Mouse (Mus musculus) adrenal gland, postnatal 4 days (tissue): ENCODE results near the gene Atp8b4. TPM values are rescaled to one million over a fixed set of nuclear protein-coding genes. Genes with fewer than 3 reads are reported as not detected.
A peak's percentile ranks its signal among the peaks of the same experiment; 100 is the strongest.
"Not testable (repeated sequence)": the region's sequence is repeated elsewhere in the genome, so short reads cannot be mapped to it uniquely, and the experiment has no call there.

Source experiments
- DNase-seq, 2 experiments: peaks; one replicate each; pipeline ENCODE4 v3.0.0; 2021 to 2022; ENCODE audit warnings: low spot score in 2 of 2, mixed read lengths in 2 of 2
- long read RNA-seq, 2 experiments: library from polyadenylated mRNA; stranded (forward); transcript quantifications; one replicate each; pipeline ENCODE4 v2.0.0; 2021
- total RNA-seq, 2 experiments: library from RNA; stranded (reverse); gene quantifications; 2 replicates each; pipeline ENCODE4 v1.2.3; 2021

Atp8b4 gene
- total RNA-seq = 1 to 10 TPM in 1 of 2 experiments, under 1 TPM in 1; 0.95 to 1.3 TPM
- long read RNA-seq, experiment 1 = 0 reads
- long read RNA-seq, experiment 2 = 0 reads

- DNase-seq = no peak
These were observed at the start of gene Atp8b4 for GRCm38 (mm10) chr2:126500521-126500920. Atp8b4 (minus strand) TSS chr2:126500674.

DNA sequence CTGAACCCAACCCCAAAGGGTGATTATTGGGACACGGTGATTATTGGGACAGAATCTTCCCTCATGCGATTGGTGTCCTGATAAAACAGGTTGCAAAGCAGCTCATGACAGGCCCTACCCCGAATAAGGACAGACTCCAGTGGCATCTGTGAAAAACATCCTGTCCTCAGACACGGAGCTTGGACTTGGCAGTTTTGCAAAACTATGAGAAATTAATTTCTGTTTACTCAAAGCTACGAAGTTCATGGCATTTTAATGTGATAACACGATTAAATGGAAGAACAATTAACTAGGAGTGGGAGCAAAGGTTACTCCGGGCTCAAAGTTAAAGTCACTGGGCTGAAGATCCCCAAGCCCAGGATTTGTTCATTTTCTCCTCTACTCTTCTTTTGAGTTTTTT, 49.2 kb upstream of the Atp8b4 start:
- no peak for DNase-seq

- DNase-seq = no peak
These were observed 45.9 kb upstream of the Atp8b4 start for GRCm38 (mm10) chr2:126546392-126546791.

DNA sequence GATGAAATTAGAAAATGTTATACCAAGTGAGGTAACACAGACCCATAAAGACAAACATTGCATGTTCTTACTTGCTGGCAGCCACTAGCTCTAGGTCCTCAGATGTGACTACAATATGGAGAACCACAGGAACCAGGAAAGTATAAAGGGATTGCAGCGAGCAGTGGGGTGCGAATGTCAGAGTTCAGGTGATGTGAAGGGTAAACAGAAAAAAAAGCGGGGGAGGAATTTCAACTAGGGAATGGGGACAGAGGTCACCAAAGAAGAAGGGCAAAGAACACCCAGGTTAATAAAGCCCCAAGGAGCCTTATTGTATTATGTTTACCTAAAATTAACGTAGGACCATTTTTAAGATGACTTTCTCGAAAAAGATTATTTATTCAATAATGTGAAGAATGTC, 44.8 kb upstream of the Atp8b4 start:
- no peak for DNase-seq

GRCm38 (mm10) chr2:126542211-126542610, 41.7 kb upstream of the Atp8b4 start:
- no peak for DNase-seq

- DNase-seq = no peak
These were observed 40.0 kb upstream of the Atp8b4 start for GRCm38 (mm10) chr2:126540390-126540925.

GRCm38 (mm10) chr2:126537654-126538053, 37.2 kb upstream of the Atp8b4 start:
- no peak for DNase-seq

DNA sequence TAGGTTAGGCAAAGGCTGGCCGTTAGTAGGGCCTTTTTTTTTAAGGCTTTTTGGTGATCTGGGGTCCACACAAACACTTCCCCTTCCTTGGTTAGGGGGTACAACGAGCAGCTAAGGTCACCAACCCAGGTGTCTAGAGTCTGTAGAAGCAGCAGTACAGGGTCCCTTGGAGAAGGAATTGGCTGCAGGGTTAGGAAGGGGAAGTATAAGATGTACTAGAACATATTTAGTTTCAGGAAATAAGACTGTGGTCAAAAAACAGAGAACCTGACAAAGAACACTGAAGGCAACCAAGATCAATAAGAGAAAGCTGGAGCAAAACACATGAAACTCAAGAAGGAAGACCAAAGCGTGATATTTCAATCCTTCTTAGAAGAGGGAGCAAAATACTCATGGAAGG, 30.1 kb upstream of the Atp8b4 start:
- no peak for DNase-seq

- no peak for DNase-seq
These were observed 27.0 kb upstream of the Atp8b4 start for GRCm38 (mm10) chr2:126527461-126527860.

DNA sequence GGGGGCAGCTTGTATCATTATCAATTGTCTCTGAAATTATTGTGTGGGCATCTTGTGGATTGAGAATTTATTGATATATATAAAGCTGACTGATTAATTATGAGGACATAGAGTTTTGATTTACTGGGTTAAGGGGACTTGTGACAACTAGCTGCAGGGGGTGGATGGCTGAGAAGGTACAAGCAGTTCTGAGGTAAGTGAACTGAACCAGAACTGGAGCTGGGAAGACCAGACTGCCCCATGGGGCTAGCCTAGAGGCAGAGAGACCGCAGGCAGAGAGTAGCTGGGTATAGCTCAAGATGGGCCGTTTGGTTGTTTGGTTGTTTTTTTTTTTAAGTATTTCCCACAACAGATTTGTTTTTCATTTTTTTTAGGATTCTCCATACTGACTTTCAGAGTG, 23.8 kb upstream of the Atp8b4 start:
- no peak for DNase-seq

GRCm38 (mm10) chr2:126523101-126523745, 22.7 kb upstream of the Atp8b4 start:
- not testable (repeated sequence) for DNase-seq

DNA sequence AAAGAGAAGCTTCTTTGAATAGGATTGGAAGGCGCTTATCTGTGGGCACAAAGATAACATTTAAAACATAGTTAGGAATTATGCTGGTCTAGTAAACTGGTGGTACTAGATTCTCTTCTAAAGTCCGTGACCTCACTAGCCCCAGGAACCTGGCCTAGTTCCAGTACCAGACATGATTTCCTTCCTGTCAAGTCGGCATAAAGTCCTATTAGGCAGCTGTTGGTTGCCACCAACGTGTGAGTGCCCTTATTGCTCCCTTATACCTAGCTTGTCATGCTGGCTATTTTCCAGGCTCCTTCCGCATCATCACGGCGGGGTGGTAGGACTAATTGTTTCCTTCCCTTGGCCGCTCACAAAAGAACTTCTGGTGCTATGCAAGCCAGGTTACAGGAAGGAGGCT, 21.6 kb upstream of the Atp8b4 start:
- no peak for DNase-seq

DNA sequence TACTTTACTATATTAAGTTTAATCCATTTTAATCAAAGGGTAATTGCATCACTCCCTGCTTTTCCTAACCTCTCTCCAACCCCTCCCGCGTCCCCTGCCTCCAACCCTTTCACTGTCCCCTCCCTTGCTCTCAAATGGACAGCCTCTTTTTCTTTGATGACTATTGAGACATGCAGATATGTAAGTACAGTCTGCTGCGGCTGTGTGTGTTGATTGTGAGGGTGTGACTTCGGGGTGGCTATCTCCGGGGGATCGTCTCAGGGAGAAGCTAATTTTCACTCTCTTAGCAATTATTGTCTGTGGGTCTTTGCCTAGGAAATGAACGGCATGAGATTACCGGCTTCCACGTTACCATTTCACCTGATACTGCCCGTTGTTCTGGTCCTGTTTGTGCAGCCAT, 21.0 kb upstream of the Atp8b4 start:
- DNase-seq = no peak

- DNase-seq = no peak
These were observed 20.4 kb upstream of the Atp8b4 start for GRCm38 (mm10) chr2:126520828-126521227.

GRCm38 (mm10) chr2:126519872-126520581, 19.6 kb upstream of the Atp8b4 start:
- peak; percentile 13 to 46 for DNase-seq

GRCm38 (mm10) chr2:126515069-126515826, 14.8 kb upstream of the Atp8b4 start:
- DNase-seq = no peak

DNA sequence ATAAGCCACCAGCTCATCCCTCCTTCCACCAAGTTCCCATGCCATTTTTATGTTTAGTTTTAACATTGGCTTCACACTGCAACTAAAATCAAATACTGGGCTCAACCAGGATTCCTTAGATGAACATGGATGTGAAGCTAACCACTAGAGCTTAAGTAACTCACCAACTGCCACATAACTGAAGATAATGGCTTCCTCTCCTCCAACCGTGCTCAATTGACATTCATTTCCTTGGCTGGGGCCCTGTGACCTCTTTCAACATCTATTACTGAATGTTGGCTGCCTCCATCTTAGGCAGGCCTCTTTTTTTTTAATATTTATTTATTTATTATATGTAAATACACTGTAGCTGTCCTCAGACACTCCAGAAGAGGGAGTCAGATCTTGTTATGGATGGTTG, 7.8 kb upstream of the Atp8b4 start:
- no peak for DNase-seq

DNA sequence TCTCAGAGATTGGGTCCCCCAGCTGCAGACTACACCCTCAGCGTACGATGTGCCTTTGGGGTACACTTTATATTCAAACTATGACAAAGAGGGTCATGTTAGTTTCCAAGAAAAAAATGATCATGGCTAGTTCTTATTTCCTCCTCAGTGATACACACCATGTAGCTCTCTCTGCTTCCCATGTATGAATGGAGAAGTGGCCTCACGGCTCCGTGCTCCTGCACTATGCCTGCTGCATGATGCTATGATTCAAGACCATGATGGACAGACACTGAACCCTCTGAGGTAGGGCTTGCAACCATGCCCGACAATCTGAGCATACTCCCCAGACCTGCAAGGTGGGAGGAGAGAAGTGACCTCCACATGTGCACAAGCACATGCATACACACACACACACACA, 7.0 kb upstream of the Atp8b4 start:
- no peak for DNase-seq

DNA sequence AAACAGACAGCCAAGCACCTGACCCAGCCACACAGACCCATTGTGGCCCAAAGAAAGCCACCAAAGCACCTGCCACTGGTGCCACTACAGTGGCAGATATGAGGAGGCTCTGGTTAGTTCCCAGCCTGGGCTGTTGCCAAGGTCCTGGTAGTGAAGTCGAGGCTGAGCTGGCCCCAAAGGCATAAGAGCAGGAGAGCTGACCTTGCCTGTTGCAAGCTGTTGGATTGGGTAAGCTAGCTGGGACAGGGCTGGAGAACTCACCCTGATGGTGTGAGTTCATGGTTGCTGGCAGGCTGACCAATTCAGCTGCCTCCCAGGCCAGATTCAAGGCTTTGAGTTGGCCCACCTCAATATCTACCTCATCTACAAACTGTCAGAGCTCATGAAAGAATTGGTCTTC, 4.7 kb upstream of the Atp8b4 start:
- DNase-seq = peak; percentile 10 to 24

GRCm38 (mm10) chr2:126499730-126500129, 744 bp downstream of the Atp8b4 start:
- no peak for DNase-seq

GRCm38 (mm10) chr2:126498761-126499452, 1.6 kb downstream of the Atp8b4 start:
- DNase-seq = no peak
